Mouse (Mus musculus): ENCODE results near the gene Dnase1. TPM values are rescaled to one million over a fixed set of nuclear protein-coding genes. Genes with fewer than 3 reads are reported as not detected.

The Dnase1 gene
- polyA plus RNA-seq, 1 experiment from 2014 or later = 8.9 TPM

DNA sequence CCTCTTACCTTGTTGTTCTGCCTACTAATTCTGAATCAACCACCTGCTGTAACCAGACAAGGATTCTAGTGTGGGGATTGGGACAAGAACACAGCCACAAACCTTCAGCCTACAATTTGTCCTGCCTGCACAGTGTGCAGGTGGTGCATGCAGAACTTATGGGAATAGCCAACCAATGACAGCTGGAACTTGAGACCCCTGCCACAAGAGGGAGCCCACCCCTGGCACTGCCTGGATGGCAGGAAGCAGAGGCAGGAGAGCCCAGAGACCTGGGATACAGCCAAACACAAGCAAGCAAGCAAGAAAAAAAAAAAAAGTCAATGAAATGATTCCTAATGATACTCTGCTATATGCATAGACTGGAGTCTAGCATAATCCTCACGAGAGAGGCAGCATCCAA is 15.5 kb upstream of the Dnase1 start:
- H3K9me3 ChIP-seq (ENCODE audit: control insufficient read depth) = no peaks in the 10 kb centered on the region
- no peaks in the 10 kb centered on the region for H3K4me1 ChIP-seq (replicated peaks; ENCODE audit: control insufficient read depth, insufficient read depth, low read length)
- TF ChIP-seq CTCF (IDR thresholded peaks at IDR 0.05; ENCODE audit: low read depth) = no peak
- no peaks in the 10 kb centered on the region for H3K27me3 ChIP-seq (replicated peaks; ENCODE audit: control insufficient read depth, insufficient read depth, low read length)
- H3K4me2 ChIP-seq (replicated peaks; ENCODE audit: low read depth) = no peak overlapping the region
- no peak for ATAC-seq
- no peak overlapping the region for H3K4me3 ChIP-seq (ENCODE audit: low read depth, low read length)
- no peak overlapping the region for H3K9ac ChIP-seq (ENCODE audit: low read depth, low read length)
- WGBS = 87% methylated on average over 1 of the region's 1 CpGs
- H3K36me3 ChIP-seq (ENCODE audit: control insufficient read depth, insufficient read depth) = no peaks in the 10 kb centered on the region
- H3K27ac ChIP-seq (ENCODE audit: low read depth, low read length) = no peak overlapping the region

DNA sequence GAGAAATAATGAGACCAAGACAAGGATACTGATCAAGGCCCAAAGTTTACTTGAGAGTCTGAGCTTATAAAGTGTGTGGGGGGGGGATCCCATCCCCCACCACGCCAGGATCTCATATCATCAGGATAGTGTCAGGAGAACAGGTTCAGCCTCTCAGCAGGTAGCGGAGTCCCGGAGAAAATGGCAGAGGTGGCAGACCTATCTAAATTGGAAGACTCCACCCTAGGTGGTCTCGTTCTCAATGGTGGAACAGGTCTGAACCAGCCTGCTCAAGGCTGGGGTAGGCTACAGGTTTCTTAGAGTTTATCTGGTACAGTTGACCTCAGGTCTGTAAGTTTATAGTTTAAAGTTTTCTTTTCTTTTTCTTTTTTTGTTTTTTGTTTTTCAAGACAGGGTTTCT is 14.0 kb upstream of the Dnase1 start:
- no peak for TF ChIP-seq CTCF (IDR thresholded peaks at IDR 0.05; ENCODE audit: low read depth)

GRCm38 (mm10) chr16:4026672-4027071 is 10.1 kb upstream of the Dnase1 start:
- ATAC-seq = peak; percentile 59; the same call in 1 of the 2 replicates
- WGBS = 21% methylated on average over 1 of the region's 1 CpGs
- TF ChIP-seq CTCF (IDR thresholded peaks at IDR 0.05; ENCODE audit: low read depth) = no peak
- no peaks in the 10 kb centered on the region for H3K27me3 ChIP-seq (replicated peaks; ENCODE audit: control insufficient read depth, insufficient read depth, low read length)
- no peak overlapping the region for H3K27ac ChIP-seq (ENCODE audit: low read depth, low read length)
- no peaks in the 10 kb centered on the region for H3K36me3 ChIP-seq (ENCODE audit: control insufficient read depth, insufficient read depth)
- H3K9me3 ChIP-seq (ENCODE audit: control insufficient read depth) = no peaks in the 10 kb centered on the region
- no peak overlapping the region for H3K9ac ChIP-seq (ENCODE audit: low read depth, low read length)
- H3K4me2 ChIP-seq (replicated peaks; ENCODE audit: low read depth) = no peak overlapping the region
- no peak overlapping the region for H3K4me3 ChIP-seq (ENCODE audit: low read depth, low read length)
- no peaks in the 10 kb centered on the region for H3K4me1 ChIP-seq (replicated peaks; ENCODE audit: control insufficient read depth, insufficient read depth, low read length)

More for the DNA sequence above, 14.0 kb upstream of the Dnase1 start:
- Histone ChIP-seq H3K9ac (ENCODE audit: low read depth, low read length) (no peak overlapping the region), H3K4me3 (ENCODE audit: low read depth, low read length) (no peak overlapping the region), H3K36me3 (ENCODE audit: control insufficient read depth, insufficient read depth) (no peaks in the 10 kb centered on the region), H3K4me1 (replicated peaks; ENCODE audit: control insufficient read depth, insufficient read depth, low read length) (no peaks in the 10 kb centered on the region), H3K27ac (ENCODE audit: low read depth, low read length) (no peak overlapping the region), H3K9me3 (ENCODE audit: control insufficient read depth) (no peaks in the 10 kb centered on the region), H3K27me3 (replicated peaks; ENCODE audit: control insufficient read depth, insufficient read depth, low read length) (no peaks in the 10 kb centered on the region), H3K4me2 (replicated peaks; ENCODE audit: low read depth) (no peak overlapping the region)
- WGBS = 76% methylated on average over 4 of the region's 4 CpGs
- ATAC-seq = no peak

- no peak for ATAC-seq
- H3K36me3 ChIP-seq (ENCODE audit: control insufficient read depth, insufficient read depth) = no peaks in the 10 kb centered on the region
- no peak for TF ChIP-seq CTCF (IDR thresholded peaks at IDR 0.05; ENCODE audit: low read depth)
- WGBS = 61% methylated on average over 3 of the region's 3 CpGs
- H3K4me3 ChIP-seq (ENCODE audit: low read depth, low read length) = no peak overlapping the region
- H3K4me1 ChIP-seq (replicated peaks; ENCODE audit: control insufficient read depth, insufficient read depth, low read length) = no peaks in the 10 kb centered on the region
- no peak overlapping the region for H3K4me2 ChIP-seq (replicated peaks; ENCODE audit: low read depth)
- H3K27me3 ChIP-seq (replicated peaks; ENCODE audit: control insufficient read depth, insufficient read depth, low read length) = no peaks in the 10 kb centered on the region
- no peak overlapping the region for H3K27ac ChIP-seq (ENCODE audit: low read depth, low read length)
- H3K9ac ChIP-seq (ENCODE audit: low read depth, low read length) = no peak overlapping the region
- no peaks in the 10 kb centered on the region for H3K9me3 ChIP-seq (ENCODE audit: control insufficient read depth)
These were observed 9.5 kb upstream of the Dnase1 start for GRCm38 (mm10) chr16:4027211-4027610.

DNA sequence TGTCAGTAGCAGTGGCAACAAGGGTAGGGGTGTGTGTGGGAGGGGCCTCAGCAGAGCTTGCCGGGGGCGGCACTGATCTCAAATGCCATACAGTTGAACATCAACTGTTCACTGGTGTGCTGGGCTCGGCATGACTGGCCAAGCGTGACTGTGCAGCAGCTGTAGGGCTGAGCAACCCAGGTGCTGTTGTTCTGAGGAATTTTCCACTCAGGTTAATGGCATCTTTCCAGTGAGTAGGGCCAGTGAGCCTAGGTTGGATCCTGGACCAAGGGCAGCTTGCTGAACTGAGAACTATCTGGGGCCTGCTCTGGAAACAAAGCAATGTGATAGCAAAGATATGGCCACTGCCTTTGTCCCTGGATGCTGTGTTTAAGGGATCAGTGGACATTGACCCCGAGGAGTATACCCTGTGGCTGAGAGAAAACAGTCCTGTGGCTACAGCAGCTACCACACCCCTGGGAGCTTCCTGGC is 7.3 kb upstream of the Dnase1 start:
- ATAC-seq = peak; percentile 35; the same call in 1 of the 2 replicates
- Histone ChIP-seq H3K36me3 (ENCODE audit: control insufficient read depth, insufficient read depth) (no peaks in the 10 kb centered on the region), H3K4me2 (replicated peaks; ENCODE audit: low read depth) (no peak overlapping the region), H3K4me1 (replicated peaks; ENCODE audit: control insufficient read depth, insufficient read depth, low read length) (no peaks in the 10 kb centered on the region), H3K9me3 (ENCODE audit: control insufficient read depth) (no peaks in the 10 kb centered on the region), H3K9ac (ENCODE audit: low read depth, low read length) (no peak overlapping the region), H3K27me3 (replicated peaks; ENCODE audit: control insufficient read depth, insufficient read depth, low read length) (no peaks in the 10 kb centered on the region), H3K27ac (ENCODE audit: low read depth, low read length) (no peak overlapping the region; the same call in 1 of the 2 replicates), H3K4me3 (ENCODE audit: low read depth, low read length) (no peak overlapping the region)
- no peak for TF ChIP-seq CTCF (IDR thresholded peaks at IDR 0.05; ENCODE audit: low read depth)
- 70% methylated on average over 5 of the region's 5 CpGs for WGBS

GRCm38 (mm10) chr16:4030501-4030900 is 6.2 kb upstream of the Dnase1 start:
- TF ChIP-seq CTCF (IDR thresholded peaks at IDR 0.05; ENCODE audit: low read depth) = no peak
- Histone ChIP-seq H3K4me2 (replicated peaks; ENCODE audit: low read depth) (no peak overlapping the region), H3K27ac (ENCODE audit: low read depth, low read length) (no peak overlapping the region), H3K9ac (ENCODE audit: low read depth, low read length) (no peak overlapping the region), H3K4me1 (replicated peaks; ENCODE audit: control insufficient read depth, insufficient read depth, low read length) (no peaks in the 10 kb centered on the region), H3K4me3 (ENCODE audit: low read depth, low read length) (no peak overlapping the region), H3K9me3 (ENCODE audit: control insufficient read depth) (no peaks in the 10 kb centered on the region), H3K36me3 (ENCODE audit: control insufficient read depth, insufficient read depth) (no peaks in the 10 kb centered on the region), H3K27me3 (replicated peaks; ENCODE audit: control insufficient read depth, insufficient read depth, low read length) (no peaks in the 10 kb centered on the region)
- 93% methylated on average over 10 of the region's 10 CpGs for WGBS
- ATAC-seq = no peak

Measured in intestine, postnatal 0 days (tissue).